Mouse (Mus musculus) cortical plate, adult 2 months (tissue): ENCODE data around the gene Kif6. TPM values are rescaled to one million over a fixed set of nuclear protein-coding genes. Genes with fewer than 3 reads are reported as not detected.

ENCODE experiments used
- H3K27ac ChIP-seq: fragments of 200-500 bp; 2 replicates; pipeline ENCODE4 v1.5.1; 2012; ENCODE audit warnings: low read length, control low read depth, inconsistent platforms; ENCODE audit not compliant: insufficient read depth
- H3K4me1 ChIP-seq: fragments of 200-500 bp; 2 replicates; pipeline ENCODE4 v1.6.1; 2011; ENCODE audit warnings: low read length; ENCODE audit not compliant: control insufficient read depth, insufficient read depth
- H3K4me3 ChIP-seq: fragments of 200-500 bp; 2 replicates; pipeline ENCODE4 v1.5.1; 2011; ENCODE audit warnings: mild to moderate bottlenecking, low read length, control low read depth; ENCODE audit not compliant: insufficient read depth
- CTCF ChIP-seq: fragments of 200-500 bp; IDR thresholded peaks from 2 replicates; pipeline ENCODE4 v1.5.1; 2011; ENCODE audit warnings: mild to moderate bottlenecking, control low read depth, low read length; ENCODE audit not compliant: insufficient read depth; ENCODE audit errors: extremely low read depth
- POLR2A ChIP-seq: fragments of 200-500 bp; IDR thresholded peaks from 2 replicates; pipeline ENCODE4 v1.6.1; 2011; ENCODE audit warnings: mild to moderate bottlenecking, low read length, control low read depth; ENCODE audit not compliant: insufficient read depth; ENCODE audit errors: extremely low read depth
- polyA plus RNA-seq: library from polyadenylated mRNA; depleted of rRNA; stranded (reverse); fragments of >200 nt; gene quantifications from 2 replicates; pipeline ENCODE4 v1.2.3, GENCODE M21; 2012

Gene Kif6
- polyA plus RNA-seq, 1 experiment = 1.9 TPM

DNA sequence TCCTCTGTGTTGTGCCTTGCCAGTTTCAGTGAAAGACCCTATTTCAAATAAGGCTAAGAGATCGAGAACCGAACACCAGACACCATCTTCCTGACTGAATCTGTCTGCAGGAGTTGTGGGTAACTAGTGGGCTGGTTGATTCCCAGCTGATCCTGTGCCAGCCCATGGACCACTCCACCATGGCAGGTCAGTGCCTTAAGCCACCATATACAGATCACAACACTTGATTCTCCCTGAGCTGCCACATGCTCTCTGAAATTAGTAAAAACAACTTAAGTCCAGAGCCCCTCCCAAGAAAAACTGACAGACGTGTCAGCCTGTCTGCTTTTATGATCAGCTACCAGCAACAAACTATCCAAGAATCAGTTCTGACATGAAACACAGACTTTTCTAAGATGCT is 180.3 kb downstream of the Kif6 start:
- no peak overlapping the region for H3K27ac ChIP-seq
- H3K4me3 ChIP-seq = no peak overlapping the region
- no peaks in the 10 kb centered on the region for H3K4me1 ChIP-seq
- no peak for TF ChIP-seq POLR2A
- no peak for TF ChIP-seq CTCF

GRCm38 (mm10) chr17:49796116-49796515 is 181.2 kb downstream of the Kif6 start:
- Histone ChIP-seq H3K27ac (no peak overlapping the region), H3K4me1 (no peaks in the 10 kb centered on the region), H3K4me3 (no peak overlapping the region)
- TF ChIP-seq CTCF = no peak

GRCm38 (mm10) chr17:49799168-49799567 is 184.2 kb downstream of the Kif6 start:
- TF ChIP-seq POLR2A (no peak), CTCF (no peak)
- Histone ChIP-seq H3K4me3 (no peak overlapping the region), H3K4me1 (no peaks in the 10 kb centered on the region), H3K27ac (no peak overlapping the region)

DNA sequence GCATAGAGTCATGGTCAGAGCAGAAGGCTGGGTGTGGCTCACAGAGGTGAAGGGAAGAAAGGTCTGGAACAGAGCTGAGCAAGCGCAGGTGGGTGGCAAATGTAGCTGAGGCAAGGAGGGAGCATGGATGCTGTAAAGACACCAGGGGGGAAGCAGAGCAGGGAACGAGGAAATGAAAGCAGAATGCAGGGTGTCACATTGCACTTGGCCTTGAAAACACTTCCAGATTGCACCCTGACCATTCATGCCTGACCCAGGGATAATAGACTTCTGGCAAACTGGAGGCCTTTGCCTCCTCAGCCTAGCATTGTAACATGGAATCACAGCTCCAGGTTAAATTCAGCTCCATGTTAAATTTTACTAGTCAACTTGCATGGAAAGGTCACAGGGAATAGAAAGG is 185.2 kb downstream of the Kif6 start:
- Histone ChIP-seq H3K4me3 (no peak overlapping the region), H3K4me1 (no peaks in the 10 kb centered on the region), H3K27ac (no peak overlapping the region)
- TF ChIP-seq POLR2A (no peak), CTCF (no peak)

- TF ChIP-seq POLR2A (no peak), CTCF (no peak)
- H3K4me1 ChIP-seq = no peaks in the 10 kb centered on the region
- H3K4me3 ChIP-seq = no peak overlapping the region
- H3K27ac ChIP-seq = no peak overlapping the region
Observed at GRCm38 (mm10) chr17:49807461-49807860, 192.5 kb downstream of the Kif6 start.

- H3K4me3 ChIP-seq = no peak overlapping the region
- TF ChIP-seq CTCF = no peak
- no peak for TF ChIP-seq POLR2A
- H3K4me1 ChIP-seq = no peaks in the 10 kb centered on the region
- H3K27ac ChIP-seq = no peak overlapping the region
Observed at GRCm38 (mm10) chr17:49808712-49809343, 193.9 kb downstream of the Kif6 start.

DNA sequence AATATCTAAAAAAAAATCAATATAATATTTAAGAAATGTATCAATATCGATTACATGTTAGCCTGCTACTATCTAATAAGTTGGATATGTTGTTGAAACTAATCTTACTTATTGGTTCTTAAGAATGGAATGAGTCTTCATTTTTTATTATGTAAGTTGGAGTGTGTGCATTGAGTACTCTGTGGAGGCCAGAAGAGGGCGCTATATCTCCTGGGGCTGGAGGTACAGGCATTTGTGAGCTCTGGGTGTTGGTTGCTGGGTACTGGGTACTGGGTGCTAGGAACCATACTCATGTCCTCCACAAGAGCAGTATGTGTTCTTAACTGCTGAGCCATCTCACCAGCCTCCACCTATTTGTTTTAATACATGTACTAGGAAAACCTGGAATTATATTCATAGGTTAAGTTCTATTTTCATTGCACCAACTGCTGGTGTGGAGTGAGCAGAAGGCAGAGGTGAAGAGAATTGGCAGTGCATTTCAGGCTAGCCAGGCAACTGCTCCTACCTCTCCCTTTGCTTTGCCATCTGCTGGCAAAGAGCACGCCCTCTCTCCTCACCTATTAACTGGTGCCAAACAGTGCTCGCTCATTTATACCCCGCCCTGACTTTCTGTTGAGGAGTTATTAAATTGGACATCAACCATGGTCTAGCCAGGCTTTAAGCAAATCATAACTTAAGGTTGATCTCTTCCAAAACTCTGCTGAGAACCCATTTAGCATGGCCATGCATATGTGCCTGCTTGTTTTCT is 199.1 kb downstream of the Kif6 start:
- TF ChIP-seq POLR2A = no peak
- TF ChIP-seq CTCF = 0 out of 2 replicates have a peak, but pooled peaks have one; percentile 13
- no peak overlapping the region for H3K4me3 ChIP-seq
- no peaks in the 10 kb centered on the region for H3K4me1 ChIP-seq
- no peak overlapping the region for H3K27ac ChIP-seq

- H3K4me1 ChIP-seq = no peaks in the 10 kb centered on the region
- no peak for TF ChIP-seq CTCF
- TF ChIP-seq POLR2A = no peak
- no peak overlapping the region for H3K4me3 ChIP-seq
- H3K27ac ChIP-seq = no peak overlapping the region
Observed at GRCm38 (mm10) chr17:49816067-49816565, 201.2 kb downstream of the Kif6 start.

GRCm38 (mm10) chr17:49816703-49817102 is 201.8 kb downstream of the Kif6 start:
- H3K27ac ChIP-seq = no peak overlapping the region
- no peaks in the 10 kb centered on the region for H3K4me1 ChIP-seq
- no peak overlapping the region for H3K4me3 ChIP-seq
- no peak for TF ChIP-seq CTCF
- TF ChIP-seq POLR2A = no peak

GRCm38 (mm10) chr17:49820203-49820602 is 205.3 kb downstream of the Kif6 start:
- no peak for TF ChIP-seq POLR2A
- TF ChIP-seq CTCF = no peak
- Histone ChIP-seq H3K27ac (no peak overlapping the region), H3K4me1 (peaks cover 2% of the 10 kb centered on the region; the same call in 1 of the 2 replicates), H3K4me3 (no peak overlapping the region)
